12 mouse cellular contexts compared by ENCODE assay signal in the genomic region with DNA sequence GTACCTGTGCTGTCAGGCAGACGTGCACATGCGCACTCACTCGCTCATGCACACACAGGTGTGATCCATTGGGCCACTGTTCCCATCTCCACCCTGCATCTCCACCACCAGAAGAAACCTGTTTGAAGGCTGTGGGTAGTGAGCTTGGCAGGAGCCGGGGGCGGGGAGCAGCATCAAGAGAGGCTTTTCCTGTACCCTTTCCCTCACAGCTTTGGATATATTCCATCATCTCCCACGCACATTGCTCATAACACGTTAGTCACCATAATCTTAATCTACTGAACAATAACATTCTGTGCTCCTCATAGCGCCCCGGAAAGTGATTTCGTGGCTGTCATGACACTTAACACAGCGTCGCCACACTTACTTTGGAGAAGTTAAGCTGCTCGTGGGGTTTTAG. TPM values are rescaled to one million over a fixed set of nuclear protein-coding genes. Genes with fewer than 3 reads are reported as not detected.
DNase-seq lines count a peak whose midpoint lies in the region.
"Had no signal": no experiment of that assay in that cellular context is flagged by ENCODE, and none has a peak within 500 bp of the region (broad histone marks: within the 10 kb centered on the region; RNA-seq: fewer than 3 reads in every experiment).

No protein-coding gene starts in this region.

- DNase-seq in left cerebral cortex, adult 11 months (ENCODE audit: low spot score) = peak; percentile 60
- DNase-seq in left cerebral cortex, postnatal 4 days = no peak
- DNase-seq in brain, adult 2 months (ENCODE audit: low read depth, low spot score) = peak; percentile 84
- DNase-seq in layer of hippocampus, adult 8-10 months (ENCODE audit: low spot score in 2 of 2) = peak; percentile 38 to 44
- DNase-seq in left cerebral cortex, postnatal 36 days (ENCODE audit: low spot score in 2 of 2) = peak; percentile 49 to 55
- no peak for DNase-seq in kidney, postnatal 36 days
- DNase-seq in thymus, postnatal 10 days (ENCODE audit: low spot score in 2 of 2) = no peak
- no peak for DNase-seq in yolk sac, embryonic 10.5 days (ENCODE audit: low spot score)
- DNase-seq: adrenal gland, postnatal 14 days; cerebellum, adult 11 months; cerebellum, postnatal 10 days; heart, adult 11 months had no signal

- intact Hi-C loops in left cerebral cortex, postnatal 4 days (cut with DNase I) = loop anchor here (5.0 kb wide), 3 partner anchors 85 to 325 kb away; a partner anchor contains a TSS
- intact Hi-C loops in left cerebral cortex, postnatal 36 days (cut with DNase I) = loop anchor here (5.0 kb wide), 2 partner anchors 75 to 180 kb away; a partner anchor contains a TSS

RNA-seq across cellular contexts. Expression of a gene that starts 27.2 kb away (rescaled TPM):
- total RNA-seq in left cerebral cortex, postnatal 4 days (2021) = 10 to 100 TPM; 64.4 to 68.7 TPM
- total RNA-seq in layer of hippocampus, adult 8-10 months (2022) = 10 to 100 TPM; 31.5 to 40.3 (median 35.7) TPM
- 10 to 100 TPM; 37.3 to 37.4 TPM for total RNA-seq in left cerebral cortex, postnatal 36 days (2021)

Comparison
In these comparisons a context has a peak if more than half of its experiments do, and no peak if none do; other contexts are left out.
1. DNase-seq: peak in left cerebral cortex, adult 11 months (single experiment), brain, adult 2 months (single experiment), layer of hippocampus, adult 8-10 months (2 of 2) and left cerebral cortex, postnatal 36 days (2 of 2); none in left cerebral cortex, postnatal 4 days (single experiment), kidney, postnatal 36 days (0 of 2), thymus, postnatal 10 days (0 of 2) and yolk sac, embryonic 10.5 days (single experiment).